Mouse (Mus musculus): ENCODE data around the gene Ankrd11. TPM values are rescaled to one million over a fixed set of nuclear protein-coding genes. Genes with fewer than 3 reads are reported as not detected.

The Ankrd11 gene
- total RNA-seq, 2 experiments from 2014 or later, result 137 to 138 TPM

GRCm38 (mm10) chr8:123018484-123019164, 23.5 kb downstream of the Ankrd11 start:
- intact Hi-C loops (cut with DNase I), result no loop called here
- DNase-seq (ENCODE audit: extremely low spot score in 1 of 2, low spot score in 2 of 2), result no peak

- DNase-seq (ENCODE audit: extremely low spot score in 1 of 2, low spot score in 2 of 2), result no peak
- intact Hi-C loops (cut with DNase I), result no loop called here
Observed at GRCm38 (mm10) chr8:123017143-123017542, 24.9 kb downstream of the Ankrd11 start.

- no peak for DNase-seq (ENCODE audit: extremely low spot score in 1 of 2, low spot score in 2 of 2)
- intact Hi-C loops (cut with DNase I), result no loop called here
Observed at GRCm38 (mm10) chr8:123015074-123015473, 27.0 kb downstream of the Ankrd11 start.

GRCm38 (mm10) chr8:123014429-123014828, 27.6 kb downstream of the Ankrd11 start:
- DNase-seq (ENCODE audit: extremely low spot score in 1 of 2, low spot score in 2 of 2), result no peak
- intact Hi-C loops (cut with DNase I), result no loop called here

GRCm38 (mm10) chr8:123011321-123011720, 30.8 kb downstream of the Ankrd11 start:
- intact Hi-C loops (cut with DNase I), result no loop called here
- no peak for DNase-seq (ENCODE audit: extremely low spot score in 1 of 2, low spot score in 2 of 2)

- no peak for DNase-seq (ENCODE audit: extremely low spot score in 1 of 2, low spot score in 2 of 2)
- intact Hi-C loops (cut with DNase I), result no loop called here
Observed at GRCm38 (mm10) chr8:123005805-123006204, 36.3 kb downstream of the Ankrd11 start.

- DNase-seq (ENCODE audit: extremely low spot score in 1 of 2, low spot score in 2 of 2), result no peak
Observed at GRCm38 (mm10) chr8:123005328-123005727, 36.7 kb downstream of the Ankrd11 start.

GRCm38 (mm10) chr8:123004033-123004922, 37.8 kb downstream of the Ankrd11 start:
- intact Hi-C loops (cut with DNase I), result no loop called here
- no peak for DNase-seq (ENCODE audit: extremely low spot score in 1 of 2, low spot score in 2 of 2)

More at GRCm38 (mm10) chr8:123005328-123005727, 36.7 kb downstream of the Ankrd11 start:
- intact Hi-C loops (cut with DNase I), result no loop called here

- DNase-seq (ENCODE audit: extremely low spot score in 1 of 2, low spot score in 2 of 2), result no peak
- intact Hi-C loops (cut with DNase I), result no loop called here
Observed at GRCm38 (mm10) chr8:123000311-123000710, 41.8 kb downstream of the Ankrd11 start.

GRCm38 (mm10) chr8:122997963-122998362, 44.1 kb downstream of the Ankrd11 start:
- DNase-seq (ENCODE audit: extremely low spot score in 1 of 2, low spot score in 2 of 2), result no peak
- intact Hi-C loops (cut with DNase I), result no loop called here

- DNase-seq (ENCODE audit: extremely low spot score in 1 of 2, low spot score in 2 of 2), result no peak
- intact Hi-C loops (cut with DNase I), result no loop called here
Observed at GRCm38 (mm10) chr8:122993740-122994139, 48.3 kb downstream of the Ankrd11 start.

GRCm38 (mm10) chr8:122993031-122993430, 49.0 kb downstream of the Ankrd11 start:
- no peak for DNase-seq (ENCODE audit: extremely low spot score in 1 of 2, low spot score in 2 of 2)
- intact Hi-C loops (cut with DNase I), result no loop called here

GRCm38 (mm10) chr8:122992296-122992695, 49.8 kb downstream of the Ankrd11 start:
- intact Hi-C loops (cut with DNase I), result no loop called here
- DNase-seq (ENCODE audit: extremely low spot score in 1 of 2, low spot score in 2 of 2), result no peak

- no peak for DNase-seq (ENCODE audit: extremely low spot score in 1 of 2, low spot score in 2 of 2)
- intact Hi-C loops (cut with DNase I), result no loop called here
Observed at GRCm38 (mm10) chr8:122991368-122991767, 50.7 kb downstream of the Ankrd11 start.

GRCm38 (mm10) chr8:122989976-122990375, 52.1 kb downstream of the Ankrd11 start:
- DNase-seq (ENCODE audit: extremely low spot score in 1 of 2, low spot score in 2 of 2), result no peak
- intact Hi-C loops (cut with DNase I), result no loop called here

- intact Hi-C loops (cut with DNase I), result no loop called here
- no peak for DNase-seq (ENCODE audit: extremely low spot score in 1 of 2, low spot score in 2 of 2)
Observed at GRCm38 (mm10) chr8:122988955-122989354, 53.1 kb downstream of the Ankrd11 start.

GRCm38 (mm10) chr8:122987255-122987654, 54.8 kb downstream of the Ankrd11 start:
- no peak for DNase-seq (ENCODE audit: extremely low spot score in 1 of 2, low spot score in 2 of 2)
- intact Hi-C loops (cut with DNase I), result no loop called here

- intact Hi-C loops (cut with DNase I), result no loop called here
- no peak for DNase-seq (ENCODE audit: extremely low spot score in 1 of 2, low spot score in 2 of 2)
Observed at GRCm38 (mm10) chr8:122986501-122987184, 55.4 kb downstream of the Ankrd11 start.

GRCm38 (mm10) chr8:122984175-122984574, 57.9 kb downstream of the Ankrd11 start:
- intact Hi-C loops (cut with DNase I), result no loop called here
- DNase-seq (ENCODE audit: extremely low spot score in 1 of 2, low spot score in 2 of 2), result no peak

Data from left cerebral cortex, postnatal 10 days (tissue).